Mouse (Mus musculus) right cerebral cortex, postnatal 14 days (tissue): ENCODE data around the gene Ints5.
A peak's percentile ranks its signal among the peaks of the same experiment; 100 is the strongest.

Source experiments
- DNase-seq: peaks from one replicate; pipeline ENCODE4 v3.0.0; 2022

The Ints5 gene

GRCm38 (mm10) chr19:8929224-8930088, 36.7 kb downstream of the Ints5 start, which contains the start of the genes Rom1 and Eml3:
Gene Rom1, minus strand, starts transcription at chr19:8929356.
Gene Eml3, plus strand, starts transcription at chr19:8929552.
- peak; percentile 48 for DNase-seq

- DNase-seq, result no peak
Observed at GRCm38 (mm10) chr19:8930117-8930516, 37.3 kb downstream of the Ints5 start.

GRCm38 (mm10) chr19:8930771-8931170, 38.0 kb downstream of the Ints5 start:
- DNase-seq, result no peak

DNA sequence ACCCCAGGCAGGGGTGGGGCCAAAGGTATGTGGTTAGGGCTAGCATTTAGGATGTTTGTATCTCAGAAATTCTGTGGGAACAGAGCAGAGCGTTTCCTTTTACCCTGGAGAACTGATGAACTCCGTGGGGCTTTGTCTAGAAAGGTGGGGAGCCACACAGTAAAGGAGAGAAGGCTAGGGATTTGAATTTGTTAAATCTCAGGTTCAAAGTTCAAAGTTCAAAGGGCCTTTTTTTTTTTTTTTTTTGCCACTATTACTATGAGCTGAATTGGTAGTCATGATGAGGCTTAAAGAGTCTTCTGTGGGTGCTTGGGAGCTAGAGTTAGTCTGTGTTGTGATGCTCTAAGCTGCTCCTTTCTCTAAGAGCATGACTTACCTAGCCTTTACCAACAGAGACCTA, 43.9 kb downstream of the Ints5 start:
- no peak for DNase-seq

DNA sequence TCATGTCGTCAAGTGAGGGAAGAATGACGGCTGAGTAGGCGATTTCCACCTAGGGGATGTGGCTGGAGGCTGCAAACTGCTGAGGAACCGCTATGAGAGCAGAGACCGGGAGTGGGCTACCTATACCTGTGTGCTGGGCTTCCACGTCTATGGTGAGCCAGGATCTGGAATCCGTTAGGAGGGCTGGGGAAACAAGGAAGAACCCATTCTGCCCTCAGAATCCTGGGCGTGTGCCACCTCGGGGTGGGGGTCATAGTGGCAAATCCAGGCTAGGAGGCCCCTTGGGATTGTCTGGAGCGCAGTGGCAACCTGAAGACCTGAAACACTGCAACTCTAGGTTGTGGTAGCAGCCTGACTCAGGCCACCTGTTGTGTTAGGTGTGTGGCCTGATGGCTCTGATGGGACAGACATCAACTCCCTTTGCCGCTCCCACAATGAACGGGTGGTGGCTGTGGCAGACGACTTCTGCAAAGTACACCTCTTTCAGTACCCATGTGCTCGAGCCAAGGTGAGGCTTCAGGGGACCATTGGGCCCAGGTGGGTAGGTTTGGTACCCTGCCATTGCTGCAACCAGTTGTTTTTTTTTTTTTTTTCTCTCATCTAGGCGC, 47.8 kb downstream of the Ints5 start:
- no peak for DNase-seq

DNA sequence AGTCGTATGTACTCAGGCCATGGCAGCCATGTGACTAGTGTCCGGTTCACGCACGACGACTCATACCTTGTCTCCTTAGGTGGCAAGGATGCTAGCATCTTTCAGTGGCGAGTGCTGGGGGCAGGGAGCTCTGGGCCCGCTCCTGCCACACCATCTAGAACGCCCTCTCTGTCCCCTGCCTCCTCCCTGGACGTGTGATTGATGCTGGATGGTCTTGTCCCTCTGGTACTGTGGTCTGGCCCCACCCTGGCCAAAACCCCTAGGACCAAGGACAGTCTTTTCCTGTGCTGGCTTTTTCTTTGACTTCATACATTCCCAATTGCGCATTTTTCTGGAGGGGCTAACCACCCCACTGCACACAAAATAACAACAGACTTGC, 48.3 kb downstream of the Ints5 start:
- DNase-seq, result no peak

- DNase-seq, result peak; percentile 98
Observed at GRCm38 (mm10) chr19:8941515-8942217, 48.9 kb downstream of the Ints5 start, which contains the start of gene Mta2. Gene Mta2, plus strand, starts transcription at chr19:8941875.

GRCm38 (mm10) chr19:8942276-8942964, 49.6 kb downstream of the Ints5 start:
- DNase-seq, result no peak

DNA sequence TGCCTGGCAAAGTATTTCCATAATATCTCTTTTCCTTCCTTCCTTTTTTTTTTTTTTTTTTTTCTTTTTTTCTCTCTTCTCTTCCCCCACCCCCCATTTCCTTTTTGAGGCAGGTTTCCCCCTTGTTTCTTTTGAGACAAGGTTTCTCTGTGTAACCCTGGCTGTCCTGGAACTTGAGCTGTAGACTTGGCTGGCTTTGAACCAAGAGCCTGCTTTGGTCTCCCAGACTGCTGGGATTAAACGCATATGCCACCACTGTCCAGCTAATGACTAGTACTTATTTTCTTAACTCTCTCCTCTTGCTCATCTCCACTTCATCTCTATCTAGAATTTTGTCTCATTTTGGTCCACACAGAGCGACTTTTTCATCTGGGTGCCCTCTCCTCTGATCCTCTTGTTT, 50.2 kb downstream of the Ints5 start:
- no peak for DNase-seq

DNA sequence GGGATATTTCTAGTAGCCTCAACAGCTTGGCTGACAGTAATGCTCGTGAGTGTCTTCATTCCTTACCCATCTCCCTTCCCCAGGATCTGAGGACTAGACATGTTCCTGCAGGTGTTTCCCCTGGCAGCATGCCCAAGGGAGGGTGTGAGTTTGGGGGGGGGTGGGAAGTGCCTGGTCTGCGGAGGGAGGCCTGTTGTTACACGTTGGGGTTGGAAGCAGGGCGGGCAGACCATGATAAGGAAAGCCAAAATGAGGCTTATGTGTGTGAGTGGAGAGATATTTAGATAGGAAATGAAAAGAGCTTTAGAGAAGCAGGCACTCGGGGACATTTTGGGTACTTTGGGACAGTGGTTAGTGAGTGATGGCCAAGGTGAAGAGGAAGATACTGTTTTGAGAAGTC, 51.3 kb downstream of the Ints5 start:
- no peak for DNase-seq

DNA sequence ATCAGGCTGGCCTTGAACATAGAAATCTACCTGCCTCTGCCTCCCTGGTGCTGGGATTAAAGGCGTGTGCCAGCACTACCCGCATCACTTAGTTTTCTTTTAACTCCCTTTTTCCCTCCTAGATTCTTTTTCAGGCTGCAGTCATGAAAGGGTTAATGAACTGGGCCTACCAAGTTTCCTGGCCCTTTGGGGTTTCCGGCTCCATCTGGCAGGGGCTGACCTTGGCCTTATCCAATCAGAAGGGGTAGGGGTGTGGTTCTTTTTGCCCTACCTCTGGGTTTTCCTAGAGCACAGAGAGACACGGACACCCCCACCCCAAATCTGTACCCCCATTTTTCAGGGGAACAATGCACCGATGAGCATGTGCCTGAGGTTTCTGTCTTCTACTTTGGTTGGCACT, 51.9 kb downstream of the Ints5 start:
- peak; percentile 62 for DNase-seq

DNA sequence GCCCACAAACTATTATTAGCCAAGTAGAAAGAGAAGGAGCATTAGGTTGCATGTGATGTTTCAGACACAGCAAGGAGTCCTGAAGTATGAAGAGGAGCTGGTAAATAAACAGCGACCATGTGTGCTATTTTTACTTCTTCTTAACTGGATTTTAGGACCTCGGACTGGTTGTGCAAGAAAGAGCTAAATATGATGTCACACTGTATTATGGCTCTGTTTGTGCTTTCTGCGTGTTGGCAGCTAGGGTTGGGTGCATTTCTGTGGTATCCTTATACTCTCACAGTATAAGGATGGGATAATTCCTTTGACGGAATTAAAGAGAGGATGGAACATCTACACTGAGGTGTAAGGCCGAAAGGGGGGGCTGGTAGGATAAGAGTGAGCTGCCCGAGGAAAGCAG, 52.4 kb downstream of the Ints5 start:
- no peak for DNase-seq

- no peak for DNase-seq
Observed at GRCm38 (mm10) chr19:8946929-8947328, 54.1 kb downstream of the Ints5 start.
